Mouse (Mus musculus): ENCODE data around the gene Arvcf. TPM values are rescaled to one million over a fixed set of nuclear protein-coding genes. Genes with fewer than 3 reads are reported as not detected.
A peak's percentile ranks its signal among the peaks of the same experiment; 100 is the strongest.

The Arvcf gene
- polyA plus RNA-seq, 1 experiment from 2014 or later, result 32.5 TPM

MicroRNAs encoded within 50 kb of the gene (microRNA counts, 519-probe panel; counts per million panel counts)
- 4,621 counts per million, percentile 47 among the panel's probes with 10 or more counts for microRNA mmu-miR-185

Small RNAs within 50 kb of the gene (microRNA-seq; reads per million reads assigned to microRNA genes)
- not detected for gene Gm26219
- gene Mir185, result 373 reads per million, percentile 70 among the genes with 10 or more reads in this experiment

Other genes with a start within 250 kb of the Arvcf start
- gene Rtn4r, start 220.5 kb upstream of the Arvcf start, polyA plus RNA-seq (2016; fragmentation: Nextera tagmentation; extraction: Ambion mirVana), result 0.40 and 0.44 TPM in 2 replicates
- gene Ccdc188, start 130.3 kb upstream of the Arvcf start, polyA plus RNA-seq (2016; fragmentation: Nextera tagmentation; extraction: Ambion mirVana), result 0.14 and 0.15 TPM in 2 replicates
- gene Zdhhc8, start 113.0 kb upstream of the Arvcf start, polyA plus RNA-seq (2016; fragmentation: Nextera tagmentation; extraction: Ambion mirVana), result 29.5 and 33.0 TPM in 2 replicates
- 57.2 and 61.9 TPM in 2 replicates for gene Trmt2a, start 99.5 kb upstream of the Arvcf start, polyA plus RNA-seq (2016; fragmentation: Nextera tagmentation; extraction: Ambion mirVana)
- 512 and 519 TPM in 2 replicates for gene Ranbp1, start 99.5 kb upstream of the Arvcf start, polyA plus RNA-seq (2016; fragmentation: Nextera tagmentation; extraction: Ambion mirVana)
- gene Gm49776, start 89.9 kb upstream of the Arvcf start, polyA plus RNA-seq (2016; fragmentation: Nextera tagmentation; extraction: Ambion mirVana), result 1.2 and 1.7 TPM in 2 replicates
- 24.0 and 24.9 TPM in 2 replicates for gene Dgcr8, start 58.9 kb upstream of the Arvcf start, polyA plus RNA-seq (2016; fragmentation: Nextera tagmentation; extraction: Ambion mirVana)
- 48.4 and 50.3 TPM in 2 replicates for gene Tango2, start 79 bp upstream of the Arvcf start, polyA plus RNA-seq (2016; fragmentation: Nextera tagmentation; extraction: Ambion mirVana)
- 34.9 and 37.2 TPM in 2 replicates for gene Txnrd2, start 78.2 kb downstream of the Arvcf start, polyA plus RNA-seq (2016; fragmentation: Nextera tagmentation; extraction: Ambion mirVana)
- gene Comt, start 78.7 kb downstream of the Arvcf start, polyA plus RNA-seq (2016; fragmentation: Nextera tagmentation; extraction: Ambion mirVana), result 88.2 and 90.8 TPM in 2 replicates
- 7.8 and 8.0 TPM in 2 replicates for gene Gnb1l, start 150.5 kb downstream of the Arvcf start, polyA plus RNA-seq (2016; fragmentation: Nextera tagmentation; extraction: Ambion mirVana)
- gene Rtl10, start 150.7 kb downstream of the Arvcf start, polyA plus RNA-seq (2016; fragmentation: Nextera tagmentation; extraction: Ambion mirVana), result 1.1 TPM in 2 replicates
- 0.13 and 0.67 TPM in 2 replicates for gene Tbx1, start 242.5 kb downstream of the Arvcf start, polyA plus RNA-seq (2016; fragmentation: Nextera tagmentation; extraction: Ambion mirVana)

Measured in heart, embryonic 12.5 days (tissue).